ENCODE assay signal across 19 mouse cellular contexts in genomic region chr14:11573710-11574109, GRCm38 (mm10). TPM values are rescaled to one million over a fixed set of nuclear protein-coding genes. Genes with fewer than 3 reads are reported as not detected.
"Had no signal": no experiment of that assay in that cellular context is flagged by ENCODE, and none has a peak within 500 bp of the region (broad histone marks: within the 10 kb centered on the region; RNA-seq: fewer than 3 reads in every experiment).

No protein-coding gene starts in this region.

- ATAC-seq: lung, postnatal 0 days; midbrain, embryonic 13.5 days; midbrain, embryonic 15.5 days had no signal

- H3K4me1 ChIP-seq: megakaryocyte, embryonic 14.5 days had no signal

- H3K9ac ChIP-seq: lung, embryonic 15.5 days; midbrain, embryonic 13.5 days; midbrain, embryonic 15.5 days; neural tube, embryonic 12.5 days had no signal

- H3K9me3 ChIP-seq: lung, embryonic 15.5 days; midbrain, embryonic 13.5 days; midbrain, embryonic 15.5 days; neural tube, embryonic 12.5 days had no signal

- H3K4me2 ChIP-seq: lung, embryonic 15.5 days; midbrain, embryonic 11.5 days; midbrain, embryonic 13.5 days; midbrain, embryonic 15.5 days; neural tube, embryonic 12.5 days had no signal

- DNase-seq: lung, adult 2 months; lung, postnatal 14 days; lung, postnatal 36 days; right cerebral cortex, postnatal 14 days; spleen, adult 18-20 months; thymus, adult 18-20 months; thymus, postnatal 14 days; thymus, postnatal 36 days had no signal

- H3K36me3 ChIP-seq: lung, embryonic 15.5 days; midbrain, embryonic 13.5 days; midbrain, embryonic 15.5 days; neural tube, embryonic 12.5 days had no signal

- H3K27ac ChIP-seq: lung, embryonic 15.5 days; macrophage; midbrain, embryonic 13.5 days; midbrain, embryonic 15.5 days; neural tube, embryonic 12.5 days had no signal

- H3K4me3 ChIP-seq: lung, embryonic 15.5 days; megakaryocyte, embryonic 14.5 days; midbrain, embryonic 13.5 days; midbrain, embryonic 15.5 days; neural tube, embryonic 12.5 days had no signal

- H3K27me3 ChIP-seq: lung, embryonic 15.5 days; megakaryocyte, embryonic 14.5 days; midbrain, embryonic 13.5 days; midbrain, embryonic 15.5 days; neural tube, embryonic 12.5 days had no signal

RNA-seq across cellular contexts. Expression of gene Ptprg, which starts 20.4 kb away (rescaled TPM):
- total RNA-seq: megakaryocyte progenitor cell, adult 5-6 weeks; monocyte, adult 5-6 weeks; neutrophil, adult 5-6 weeks had no signal
- polyA plus RNA-seq: macrophage had no signal
